Mouse (Mus musculus) heart, adult 2 months (tissue): ENCODE measurements around the gene Trio. TPM values are rescaled to one million over a fixed set of nuclear protein-coding genes. Genes with fewer than 3 reads are reported as not detected.

Source experiments
- DNase-seq, 2 experiments: peaks; one replicate each; pipeline ENCODE4 v3.0.0; 2021
- H3K27ac ChIP-seq: fragments of 200-600 bp; 2 replicates; pipeline ENCODE4 v1.8.1; 2022
- H3K27me3 ChIP-seq: fragments of 200-500 bp; 2 replicates; pipeline ENCODE4 v1.6.1; 2012; ENCODE audit warnings: mild to moderate bottlenecking, low read length, inconsistent platforms, mixed read lengths; ENCODE audit not compliant: control insufficient read depth, insufficient read depth
- H3K36me3 ChIP-seq: fragments of 200-500 bp; 2 replicates; pipeline ENCODE4 v1.6.1; 2012; ENCODE audit warnings: low read length, inconsistent platforms; ENCODE audit not compliant: control insufficient read depth, insufficient read depth
- H3K4me1 ChIP-seq: fragments of 200-500 bp; 2 replicates; pipeline ENCODE4 v1.6.1; 2011; ENCODE audit warnings: low read length; ENCODE audit not compliant: control insufficient read depth, insufficient read depth
- H3K4me3 ChIP-seq: fragments of 200-600 bp; 2 replicates; pipeline ENCODE4 v1.8.1; 2022
- H3K79me2 ChIP-seq: fragments of 200-500 bp; replicated peaks from 2 replicates; pipeline ENCODE4 v1.6.1; 2012; ENCODE audit warnings: mild to moderate bottlenecking, inconsistent platforms, low read length, moderate library complexity, mixed read lengths; ENCODE audit not compliant: control insufficient read depth, insufficient read depth
- H3K9ac ChIP-seq: fragments of 200-500 bp; 2 replicates; pipeline ENCODE4 v1.6.1; 2012; ENCODE audit warnings: low read depth, mild to moderate bottlenecking, control low read depth, inconsistent platforms, low read length, mixed read lengths
- CTCF ChIP-seq: fragments of 200-600 bp; IDR thresholded peaks from 2 replicates; pipeline ENCODE4 v1.8.1; 2022; ENCODE audit warnings: antibody characterized with exemption, mild to moderate bottlenecking, moderate library complexity
- EP300 ChIP-seq: fragments of 200-500 bp; IDR thresholded peaks from 2 replicates; pipeline ENCODE4 v1.6.1; 2011; ENCODE audit warnings: low read depth, low read length, control low read depth; ENCODE audit not compliant: insufficient read depth
- POLR2A ChIP-seq: fragments of 200-500 bp; IDR thresholded peaks from 2 replicates; pipeline ENCODE4 v1.6.1; 2011; ENCODE audit warnings: mild to moderate bottlenecking, low read depth, low read length, control low read depth; ENCODE audit not compliant: insufficient read depth
- WGBS: fragments of 180-500 bp; shearing (Covaris S2); methylation state at CpG from one replicate; pipeline ENCODE4 v1.1.7; 2018; 5-methylcytosine and 5-hydroxymethylcytosine counted together
- intact Hi-C: fragments of 180-260 bp; cut with DNase I; formaldehyde crosslinking; loops from one replicate; pipeline ENCODE4 v1.15.1; 2025
- polyA plus RNA-seq: library from polyadenylated mRNA; depleted of rRNA; stranded (reverse); fragments of >200 nt; gene quantifications from 2 replicates; pipeline ENCODE4 v1.2.3, GENCODE M21; 2012
- total RNA-seq, 2 experiments: library from RNA; stranded (reverse); gene quantifications; 2 replicates each; pipeline ENCODE4 v1.2.3; 2021

Trio gene
- total and polyA plus RNA-seq, 3 experiments: 28.0 to 44.2 (median 33.8) TPM

GRCm38 (mm10) chr15:27940032-27940431, 85.6 kb downstream of the Trio start:
- Histone ChIP-seq H3K79me2 (peaks cover 5% of the 10 kb centered on the region), H3K36me3 (no peaks in the 10 kb centered on the region), H3K9ac (no peak overlapping the region), H3K27me3 (no peaks in the 10 kb centered on the region), H3K27ac (no peak overlapping the region), H3K4me3 (no peak overlapping the region), H3K4me1 (peaks cover 41% of the 10 kb centered on the region)
- TF ChIP-seq EP300 (no peak), POLR2A (no peak), CTCF (no peak)
- DNase-seq: no peak
- intact Hi-C loops: no loop called here
- 79% methylated on average over 4 of the region's 4 CpGs for WGBS

GRCm38 (mm10) chr15:27938886-27939285, 86.8 kb downstream of the Trio start:
- intact Hi-C loops: loop anchor here (5.0 kb wide), 1 partner anchor 83 kb away; no protein-coding TSS in a partner anchor
- Histone ChIP-seq H3K27me3 (no peaks in the 10 kb centered on the region), H3K9ac (no peak overlapping the region), H3K36me3 (no peaks in the 10 kb centered on the region), H3K4me3 (no peak overlapping the region), H3K4me1 (peaks cover 34% of the 10 kb centered on the region), H3K79me2 (peaks cover 1% of the 10 kb centered on the region; the same call in 1 of the 2 replicates), H3K27ac (no peak overlapping the region)
- DNase-seq: no peak
- WGBS: 57% methylated on average over 6 of the region's 6 CpGs
- TF ChIP-seq CTCF: no peak
- no peak for TF ChIP-seq EP300

GRCm38 (mm10) chr15:27937861-27938833, 87.5 kb downstream of the Trio start:
- H3K4me1 ChIP-seq: peaks cover 34% of the 10 kb centered on the region
- TF ChIP-seq EP300 (no peak), POLR2A (no peak), CTCF (no peak)
- 0 out of 2 replicates have a peak, but pooled peaks cover 1% of the 10 kb centered on the region for H3K79me2 ChIP-seq
- no peak for DNase-seq
- intact Hi-C loops: loop anchor here (5.0 kb wide), 1 partner anchor 84 kb away; no protein-coding TSS in a partner anchor
- H3K27ac ChIP-seq: no peak overlapping the region
- WGBS: 45% methylated on average over 24 of the region's 24 CpGs
- no peaks in the 10 kb centered on the region for H3K27me3 ChIP-seq
- no peak overlapping the region for H3K9ac ChIP-seq
- H3K4me3 ChIP-seq: peak overlapping the region; percentile 0; the same call in 1 of the 2 replicates
- no peaks in the 10 kb centered on the region for H3K36me3 ChIP-seq

GRCm38 (mm10) chr15:27937003-27937860, 88.4 kb downstream of the Trio start:
- H3K27ac ChIP-seq: no peak overlapping the region
- peak; percentile 58 to 66 for DNase-seq
- peak overlapping the region; percentile 0; the same call in 1 of the 2 replicates for H3K4me3 ChIP-seq
- 12% methylated on average over 20 of the region's 20 CpGs for WGBS
- no peak for TF ChIP-seq EP300
- TF ChIP-seq POLR2A: no peak
- peak; percentile 47 for TF ChIP-seq CTCF
- 0 out of 2 replicates have a peak, but pooled peaks cover 1% of the 10 kb centered on the region for H3K79me2 ChIP-seq
- H3K9ac ChIP-seq: no peak overlapping the region
- intact Hi-C loops: loop anchor here (5.0 kb wide), 1 partner anchor 85 kb away; no protein-coding TSS in a partner anchor
- H3K36me3 ChIP-seq: no peaks in the 10 kb centered on the region
- H3K27me3 ChIP-seq: no peaks in the 10 kb centered on the region
- peaks cover 34% of the 10 kb centered on the region for H3K4me1 ChIP-seq

GRCm38 (mm10) chr15:27935772-27936746, 89.6 kb downstream of the Trio start:
- intact Hi-C loops: loop anchor here (5.0 kb wide), 1 partner anchor 86 kb away; no protein-coding TSS in a partner anchor
- H3K9ac ChIP-seq: no peak overlapping the region
- DNase-seq: no peak
- H3K4me3 ChIP-seq: no peak overlapping the region
- H3K27me3 ChIP-seq: no peaks in the 10 kb centered on the region
- no peak overlapping the region for H3K27ac ChIP-seq
- 0 out of 2 replicates have a peak, but pooled peaks cover 1% of the 10 kb centered on the region for H3K79me2 ChIP-seq
- 65% methylated on average over 12 of the region's 12 CpGs for WGBS
- H3K4me1 ChIP-seq: peaks cover 31% of the 10 kb centered on the region
- TF ChIP-seq EP300: no peak
- no peak for TF ChIP-seq POLR2A
- no peak for TF ChIP-seq CTCF
- H3K36me3 ChIP-seq: no peaks in the 10 kb centered on the region
